Mouse (Mus musculus) intestine, postnatal 0 days (tissue): ENCODE results near the gene Iqcj. TPM values are rescaled to one million over a fixed set of nuclear protein-coding genes. Genes with fewer than 3 reads are reported as not detected.

Source experiments
- ATAC-seq: fragments of 200-750 bp; cut with Nextera tagmentation; 2 replicates; pipeline ENCODE4 v1.8.0; 2017; ENCODE audit warnings: mild to moderate bottlenecking, moderate TSS enrichment, moderate library complexity
- H3K27ac ChIP-seq: fragments of 300-500 bp; sonication (generic); 2 replicates; pipeline ENCODE4 v1.5.1; 2014; ENCODE audit warnings: mild to moderate bottlenecking, low read depth, low read length, moderate library complexity
- H3K27me3 ChIP-seq: fragments of 300-500 bp; sonication (generic); replicated peaks from 2 replicates; pipeline ENCODE4 v1.6.1; 2014; ENCODE audit warnings: low read length, mixed read lengths; ENCODE audit not compliant: control insufficient read depth, insufficient read depth
- H3K36me3 ChIP-seq: fragments of 300-500 bp; sonication (generic); 2 replicates; pipeline ENCODE4 v1.6.1; 2014; ENCODE audit warnings: mild to moderate bottlenecking, moderate library complexity; ENCODE audit not compliant: control insufficient read depth, insufficient read depth
- H3K4me1 ChIP-seq: fragments of 300-500 bp; sonication (generic); replicated peaks from 2 replicates; pipeline ENCODE4 v1.6.1; 2014; ENCODE audit warnings: antibody characterized with exemption, low read length, mixed read lengths; ENCODE audit not compliant: control insufficient read depth, insufficient read depth
- H3K4me2 ChIP-seq: fragments of 300-500 bp; sonication (generic); replicated peaks from 2 replicates; pipeline ENCODE4 v1.6.1; 2014; ENCODE audit warnings: low read depth, mild to moderate bottlenecking, moderate library complexity
- H3K4me3 ChIP-seq: fragments of 300-500 bp; sonication (generic); 2 replicates; pipeline ENCODE4 v1.5.1; 2014; ENCODE audit warnings: low read depth, low read length
- H3K9ac ChIP-seq: fragments of 300-500 bp; sonication (generic); 2 replicates; pipeline ENCODE4 v1.6.1; 2014; ENCODE audit warnings: mild to moderate bottlenecking, low read depth, low read length
- H3K9me3 ChIP-seq: fragments of 300-500 bp; sonication (generic); 2 replicates; pipeline ENCODE4 v1.6.1; 2016; ENCODE audit warnings: mixed run types; ENCODE audit not compliant: control insufficient read depth
- CTCF ChIP-seq: sonication (generic); IDR thresholded peaks from 2 replicates; pipeline ENCODE4 v1.5.1; 2016; ENCODE audit warnings: low read depth, mild to moderate bottlenecking, control low read depth, antibody characterized with exemption, moderate library complexity
- WGBS: fragments of 180-500 bp; shearing (Covaris S2); extraction: QIAGEN DNeasy Blood & Tissue Kit; methylation state at CpG from one replicate; pipeline ENCODE4 v1.1.7; 2014; 5-methylcytosine and 5-hydroxymethylcytosine counted together
- polyA plus RNA-seq: library from polyadenylated mRNA; unstranded; fragments of >200 nt; fragmentation: Nextera tagmentation; extraction: Ambion mirVana; gene quantifications from 2 replicates; pipeline ENCODE4 v1.2.1, GENCODE M21; 2015

Gene Iqcj
- polyA plus RNA-seq, 1 experiment from 2014 or later = not detected

- no peak overlapping the region for H3K4me2 ChIP-seq
- WGBS = 68% methylated on average over 8 of the region's 8 CpGs
- no peak overlapping the region for H3K4me3 ChIP-seq
- H3K36me3 ChIP-seq = no peaks in the 10 kb centered on the region
- no peak for ATAC-seq
- no peaks in the 10 kb centered on the region for H3K27me3 ChIP-seq
- no peaks in the 10 kb centered on the region for H3K4me1 ChIP-seq
- no peak overlapping the region for H3K27ac ChIP-seq
- no peaks in the 10 kb centered on the region for H3K9me3 ChIP-seq
- H3K9ac ChIP-seq = no peak overlapping the region
- no peak for TF ChIP-seq CTCF
Measured at GRCm38 (mm10) chr3:67918634-67919259, 26.7 kb downstream of the Iqcj start.

- Histone ChIP-seq H3K27ac (no peak overlapping the region), H3K9ac (no peak overlapping the region), H3K27me3 (no peaks in the 10 kb centered on the region), H3K36me3 (no peaks in the 10 kb centered on the region), H3K4me3 (no peak overlapping the region), H3K4me2 (no peak overlapping the region), H3K9me3 (no peaks in the 10 kb centered on the region), H3K4me1 (no peaks in the 10 kb centered on the region)
- TF ChIP-seq CTCF = no peak
- WGBS = 80% methylated on average over 4 of the region's 4 CpGs
- no peak for ATAC-seq
Measured at GRCm38 (mm10) chr3:67923095-67923494, 31.1 kb downstream of the Iqcj start.

GRCm38 (mm10) chr3:67925453-67925852, 33.4 kb downstream of the Iqcj start:
- Histone ChIP-seq H3K4me3 (no peak overlapping the region), H3K4me1 (no peaks in the 10 kb centered on the region), H3K36me3 (no peaks in the 10 kb centered on the region), H3K27me3 (no peaks in the 10 kb centered on the region), H3K9ac (no peak overlapping the region), H3K27ac (no peak overlapping the region), H3K4me2 (no peak overlapping the region), H3K9me3 (no peaks in the 10 kb centered on the region)
- 64% methylated on average over 2 of the region's 2 CpGs for WGBS
- TF ChIP-seq CTCF = no peak
- ATAC-seq = no peak

DNA sequence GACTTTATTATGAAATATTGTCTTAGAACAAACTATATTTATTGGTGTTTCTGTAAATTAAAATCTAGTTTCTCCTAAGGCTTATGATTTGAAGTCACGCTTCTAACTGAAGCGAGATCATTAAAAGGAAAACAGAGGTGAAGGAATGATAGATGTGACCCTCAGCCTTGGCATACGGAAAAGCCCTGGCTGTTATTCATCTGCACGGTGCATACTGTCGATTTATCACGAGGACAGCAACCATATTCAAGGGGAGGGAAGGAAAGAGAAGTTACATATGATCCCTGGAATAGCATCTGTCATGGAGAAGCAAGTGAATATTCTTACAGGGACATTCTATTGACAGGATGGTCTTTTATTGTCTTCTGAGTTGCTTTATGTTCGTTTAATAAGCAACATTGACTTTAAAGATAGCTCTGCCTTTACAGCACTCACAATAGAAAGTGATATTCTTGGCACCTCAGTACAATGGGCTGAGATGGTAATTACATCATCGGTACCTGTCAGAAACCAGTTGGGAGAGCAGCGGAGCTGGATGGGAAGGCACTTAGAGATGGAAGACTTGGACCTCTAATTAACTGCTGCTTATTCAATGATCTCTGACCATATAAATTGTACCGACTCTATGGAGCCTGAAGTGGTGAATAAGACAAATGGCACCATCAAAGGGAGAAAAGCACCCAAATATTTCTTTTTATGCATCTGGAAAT, 38.6 kb downstream of the Iqcj start:
- WGBS = 76% methylated on average over 10 of the region's 10 CpGs
- no peak overlapping the region for H3K4me3 ChIP-seq
- no peaks in the 10 kb centered on the region for H3K9me3 ChIP-seq
- H3K4me1 ChIP-seq = no peaks in the 10 kb centered on the region
- no peak overlapping the region for H3K27ac ChIP-seq
- H3K9ac ChIP-seq = no peak overlapping the region
- no peak overlapping the region for H3K4me2 ChIP-seq
- no peak for ATAC-seq
- H3K27me3 ChIP-seq = no peaks in the 10 kb centered on the region
- no peaks in the 10 kb centered on the region for H3K36me3 ChIP-seq
- no peak for TF ChIP-seq CTCF

GRCm38 (mm10) chr3:67931181-67931580, 39.2 kb downstream of the Iqcj start:
- no peak overlapping the region for H3K4me3 ChIP-seq
- H3K36me3 ChIP-seq = no peaks in the 10 kb centered on the region
- H3K4me2 ChIP-seq = no peak overlapping the region
- no peaks in the 10 kb centered on the region for H3K4me1 ChIP-seq
- TF ChIP-seq CTCF = no peak
- no peak for ATAC-seq
- H3K27ac ChIP-seq = no peak overlapping the region
- no peak overlapping the region for H3K9ac ChIP-seq
- WGBS = 95% methylated on average over 8 of the region's 8 CpGs
- no peaks in the 10 kb centered on the region for H3K27me3 ChIP-seq
- H3K9me3 ChIP-seq = no peaks in the 10 kb centered on the region

GRCm38 (mm10) chr3:67931914-67932313, 39.9 kb downstream of the Iqcj start:
- WGBS = 68% methylated on average over 3 of the region's 3 CpGs
- ATAC-seq = no peak

More at GRCm38 (mm10) chr3:67931914-67932313, 39.9 kb downstream of the Iqcj start:
- Histone ChIP-seq H3K4me3 (no peak overlapping the region), H3K4me1 (no peaks in the 10 kb centered on the region), H3K4me2 (no peak overlapping the region), H3K27me3 (no peaks in the 10 kb centered on the region), H3K9ac (no peak overlapping the region), H3K36me3 (no peaks in the 10 kb centered on the region), H3K27ac (no peak overlapping the region), H3K9me3 (no peaks in the 10 kb centered on the region)
- TF ChIP-seq CTCF = no peak
